Mouse (Mus musculus) CH12.LX (cell line): ENCODE measurements around the gene Hhex.

Experiments used
- CTCF ChIP-seq, 2 experiments: IDR thresholded peaks in 1 of 2; conservative IDR thresholded peaks in 1 of 2; 2 replicates each; pipeline ENCODE4 v1.5.1; 2011 to 2012; ENCODE audit warnings: low read depth in 2 of 2, low read length in 2 of 2, improper control_type of control experiment in 1 of 2, inconsistent platforms in 1 of 2, mild to moderate bottlenecking in 1 of 2, moderate library complexity in 1 of 2
- POLR2A ChIP-seq: IDR thresholded peaks from 2 replicates; pipeline ENCODE4 v1.6.1; 2011; ENCODE audit warnings: low read depth, mild to moderate bottlenecking, improper control_type of control experiment, low read length
- USF1 ChIP-seq: IDR thresholded peaks from 2 replicates; pipeline ENCODE4 v1.6.1; 2014; ENCODE audit warnings: low read depth, mild to moderate bottlenecking, inconsistent platforms, low read length, improper control_type of control experiment
- ZC3H11A ChIP-seq: IDR thresholded peaks from 2 replicates; pipeline ENCODE4 v1.6.1; 2012; ENCODE audit warnings: low read depth, mild to moderate bottlenecking, inconsistent platforms, low read length, improper control_type of control experiment

- no peak for TF ChIP-seq ZC3H11A
- no peak for TF ChIP-seq CTCF (conservative IDR thresholded peaks at IDR 0.05 in 1 of 2, IDR thresholded peaks at IDR 0.05 in 1 of 2; ENCODE audit: low read depth in 2 of 2, low read length in 2 of 2)
- TF ChIP-seq USF1, result no peak
- TF ChIP-seq POLR2A, result no peak
These were observed 1.6 kb upstream of the Hhex start for GRCm38 (mm10) chr19:37432868-37433570.
